Mouse (Mus musculus): Measurements from ENCODE around the gene Cryzl1. TPM values are rescaled to one million over a fixed set of nuclear protein-coding genes. Genes with fewer than 3 reads are reported as not detected.
A peak's percentile ranks its signal among the peaks of the same experiment; 100 is the strongest.

The Cryzl1 gene
- total RNA-seq, 2 experiments from 2014 or later: 15.1 to 19.4 TPM

GRCm38 (mm10) chr16:91688619-91689334 lies 40.0 kb downstream of the Cryzl1 start, which contains the start of gene Donson:
Gene Donson, minus strand, starts transcription at chr16:91688770.
- peak; percentile 97 for DNase-seq

DNA sequence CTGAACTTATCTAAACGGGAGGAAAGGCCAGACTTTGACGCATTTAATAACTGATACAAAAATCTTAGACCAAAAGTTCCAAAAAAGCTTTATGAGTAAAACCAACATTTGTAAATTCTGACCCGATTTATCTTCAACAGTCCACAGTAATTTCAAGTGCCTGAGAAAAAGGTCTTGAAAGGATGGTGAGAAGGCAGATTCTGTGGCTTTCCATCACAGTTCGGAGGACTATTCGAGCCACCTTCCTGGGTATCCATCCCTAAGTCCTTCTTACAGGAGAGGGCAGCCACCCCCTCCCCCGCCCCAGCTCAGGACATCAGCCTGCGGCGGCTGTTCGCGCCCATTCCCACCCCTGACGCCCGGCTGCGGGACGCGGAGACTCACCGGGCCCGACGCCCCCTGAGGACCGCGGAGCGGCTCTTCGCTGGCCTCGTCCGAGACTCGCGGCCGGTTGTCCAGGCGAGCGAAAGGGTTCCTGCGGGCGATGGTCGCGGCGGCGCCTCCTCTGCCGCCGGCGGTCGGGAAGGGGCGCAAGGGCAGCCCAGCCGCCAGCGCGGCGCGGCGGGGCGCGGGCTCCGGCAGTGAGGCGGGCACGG lies 40.7 kb downstream of the Cryzl1 start:
- no peak for DNase-seq

GRCm38 (mm10) chr16:91686369-91686768 lies 42.4 kb downstream of the Cryzl1 start:
- DNase-seq: no peak

- DNase-seq: no peak
These were observed 43.2 kb downstream of the Cryzl1 start for GRCm38 (mm10) chr16:91685526-91685925.

DNA sequence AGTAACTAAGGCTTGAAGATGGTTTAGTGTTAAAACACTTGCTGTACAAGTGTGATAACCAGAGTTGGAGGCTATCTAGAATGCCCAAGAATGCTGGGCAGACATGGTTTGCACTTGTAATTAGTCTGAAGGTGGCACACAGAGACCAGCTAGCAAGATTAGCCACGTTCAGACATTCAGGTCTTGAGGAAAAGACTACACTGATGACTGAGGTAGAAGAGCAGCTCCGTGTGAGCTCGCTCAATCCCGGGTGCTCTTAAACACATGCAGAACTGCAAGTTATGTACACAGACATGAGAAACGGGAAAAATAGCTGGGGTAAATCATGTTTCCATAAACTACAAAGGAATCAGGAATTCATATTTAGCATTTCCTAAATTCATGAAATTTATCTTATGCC lies 48.1 kb downstream of the Cryzl1 start:
- DNase-seq: no peak

- DNase-seq: no peak
These were observed 50.4 kb downstream of the Cryzl1 start for GRCm38 (mm10) chr16:91678147-91678911.

GRCm38 (mm10) chr16:91674500-91674899 lies 54.3 kb downstream of the Cryzl1 start:
- DNase-seq: no peak

- DNase-seq: no peak
These were observed 65.0 kb downstream of the Cryzl1 start for GRCm38 (mm10) chr16:91663795-91664194.

DNA sequence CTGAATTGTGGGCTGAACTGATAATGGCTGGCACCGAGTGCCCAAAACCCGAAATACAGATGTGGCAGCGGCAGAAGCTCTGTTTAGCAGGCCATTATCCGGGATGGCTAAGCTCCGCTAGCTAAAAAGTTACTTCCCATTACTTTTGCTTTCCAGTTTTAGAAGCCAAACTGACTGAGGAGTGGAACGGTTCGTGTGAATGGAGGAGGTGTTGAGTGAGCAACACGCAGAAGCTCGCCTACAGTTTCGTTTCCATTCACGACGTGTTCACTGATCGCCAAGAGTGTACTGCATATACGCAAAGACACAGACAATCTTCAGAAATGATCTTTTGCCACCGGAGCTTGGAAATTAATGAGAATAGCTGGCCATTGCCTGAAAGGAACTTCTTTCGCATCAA lies 66.4 kb downstream of the Cryzl1 start:
- no peak for DNase-seq

DNA sequence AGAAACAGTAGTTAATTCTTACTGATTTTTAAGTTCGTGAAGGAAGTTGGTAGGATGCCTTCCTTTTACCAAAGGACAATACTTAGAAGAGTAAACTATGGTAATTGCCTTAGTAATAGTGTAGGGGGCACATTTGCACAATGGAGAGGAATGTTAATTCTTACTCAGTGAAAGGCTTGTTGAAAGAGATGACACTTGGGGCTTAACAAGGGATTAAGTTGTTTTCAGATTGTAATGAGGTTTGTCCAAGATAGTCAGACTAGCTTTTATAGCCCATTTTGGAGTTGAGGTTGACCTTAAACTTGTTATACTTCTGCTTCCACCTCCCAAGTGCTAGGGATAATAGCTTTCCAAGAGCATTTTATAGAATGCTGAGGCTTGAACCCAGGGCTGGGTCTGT lies 67.4 kb downstream of the Cryzl1 start:
- no peak for DNase-seq

DNA sequence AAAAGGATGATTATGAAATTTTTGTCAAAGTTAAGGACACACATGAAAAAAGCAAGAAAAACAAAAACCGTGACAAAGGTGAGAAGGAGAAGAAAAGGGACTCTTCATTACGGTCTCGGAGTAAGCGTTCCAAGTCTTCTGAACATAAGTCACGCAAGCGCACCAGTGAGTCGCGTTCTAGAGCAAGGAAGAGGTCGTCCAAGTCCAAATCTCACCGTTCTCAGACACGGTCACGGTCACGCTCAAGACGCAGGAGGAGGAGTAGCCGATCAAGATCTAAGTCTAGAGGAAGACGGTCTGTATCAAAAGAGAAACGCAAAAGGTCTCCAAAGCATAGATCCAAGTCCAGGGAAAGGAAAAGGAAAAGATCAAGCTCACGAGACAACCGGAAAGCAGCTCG lies 69.0 kb downstream of the Cryzl1 start:
- DNase-seq: no peak

DNA sequence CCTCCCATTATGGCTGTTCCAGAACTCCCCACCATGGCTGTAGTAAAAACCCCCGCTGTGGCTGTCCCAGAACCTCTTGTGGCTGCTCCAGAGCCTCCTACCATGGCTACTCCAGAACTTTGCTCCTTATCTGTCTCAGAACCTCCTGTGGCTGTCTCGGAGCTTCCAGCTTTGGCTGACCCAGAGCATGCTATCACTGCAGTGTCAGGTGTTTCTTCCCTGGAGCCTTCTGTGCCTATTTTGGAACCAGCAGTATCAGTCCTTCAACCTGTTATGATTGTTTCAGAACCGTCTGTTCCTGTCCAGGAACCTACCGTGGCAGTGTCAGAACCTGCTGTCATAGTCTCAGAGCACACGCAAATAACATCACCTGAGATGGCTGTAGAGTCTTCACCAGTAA lies 70.3 kb downstream of the Cryzl1 start:
- DNase-seq: no peak

DNA sequence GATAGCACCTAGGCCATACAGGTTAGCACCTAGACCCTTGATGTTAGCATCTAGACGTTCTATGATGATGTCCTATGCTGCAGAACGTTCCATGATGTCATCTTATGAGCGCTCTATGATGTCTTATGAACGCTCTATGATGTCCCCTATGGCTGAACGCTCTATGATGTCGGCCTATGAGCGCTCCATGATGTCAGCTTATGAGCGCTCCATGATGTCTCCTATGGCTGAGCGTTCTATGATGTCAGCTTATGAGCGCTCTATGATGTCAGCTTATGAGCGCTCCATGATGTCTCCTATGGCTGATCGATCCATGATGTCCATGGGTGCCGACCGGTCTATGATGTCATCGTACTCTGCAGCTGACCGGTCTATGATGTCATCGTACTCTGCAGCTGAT lies 71.5 kb downstream of the Cryzl1 start:
- DNase-seq: no peak

GRCm38 (mm10) chr16:91655285-91655684 lies 73.5 kb downstream of the Cryzl1 start:
- no peak for DNase-seq

GRCm38 (mm10) chr16:91652191-91652590 lies 76.6 kb downstream of the Cryzl1 start:
- DNase-seq: no peak

DNA sequence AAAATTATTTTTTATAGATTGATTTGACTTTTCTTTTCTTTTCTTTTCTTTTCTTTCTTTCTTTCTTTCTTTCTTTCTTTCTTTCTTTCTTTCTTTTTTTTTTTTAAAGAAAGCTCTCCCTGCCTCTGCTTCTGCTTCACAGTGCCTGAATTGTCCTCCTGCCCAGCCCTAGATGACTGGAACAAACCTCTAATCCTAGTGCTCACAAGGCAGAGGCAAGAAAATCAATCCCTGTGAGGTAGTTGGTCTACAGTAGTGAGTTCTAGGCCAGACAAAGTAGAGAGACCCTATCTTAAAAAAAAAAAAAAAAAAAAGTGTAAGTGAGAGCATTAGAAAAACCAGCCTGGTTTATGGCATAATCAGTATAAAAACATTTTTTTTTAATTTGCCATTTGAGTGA lies 79.0 kb downstream of the Cryzl1 start:
- no peak for DNase-seq

DNA sequence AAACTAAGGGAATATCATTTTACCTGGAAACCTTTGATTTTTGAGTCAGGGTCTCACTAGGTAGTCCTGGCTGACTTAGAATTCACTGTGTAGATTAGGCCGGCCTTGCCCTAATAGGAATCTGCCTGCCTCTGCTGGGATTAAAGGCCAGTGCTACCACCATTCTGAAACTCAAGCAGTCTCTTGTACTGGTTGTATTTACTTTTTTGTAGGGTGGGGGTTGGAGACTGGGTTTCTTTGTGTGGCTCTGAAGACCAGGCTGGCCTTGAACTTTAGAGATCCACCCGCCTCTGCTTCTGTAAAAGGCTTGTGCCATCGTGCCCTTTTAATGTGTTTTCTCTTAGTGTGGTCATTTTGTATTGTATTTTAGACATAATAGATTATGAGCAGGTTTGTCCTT lies 79.5 kb downstream of the Cryzl1 start:
- DNase-seq: no peak

- peak; percentile 86 for DNase-seq
These were observed 80.6 kb downstream of the Cryzl1 start for GRCm38 (mm10) chr16:91648220-91648550.

DNA sequence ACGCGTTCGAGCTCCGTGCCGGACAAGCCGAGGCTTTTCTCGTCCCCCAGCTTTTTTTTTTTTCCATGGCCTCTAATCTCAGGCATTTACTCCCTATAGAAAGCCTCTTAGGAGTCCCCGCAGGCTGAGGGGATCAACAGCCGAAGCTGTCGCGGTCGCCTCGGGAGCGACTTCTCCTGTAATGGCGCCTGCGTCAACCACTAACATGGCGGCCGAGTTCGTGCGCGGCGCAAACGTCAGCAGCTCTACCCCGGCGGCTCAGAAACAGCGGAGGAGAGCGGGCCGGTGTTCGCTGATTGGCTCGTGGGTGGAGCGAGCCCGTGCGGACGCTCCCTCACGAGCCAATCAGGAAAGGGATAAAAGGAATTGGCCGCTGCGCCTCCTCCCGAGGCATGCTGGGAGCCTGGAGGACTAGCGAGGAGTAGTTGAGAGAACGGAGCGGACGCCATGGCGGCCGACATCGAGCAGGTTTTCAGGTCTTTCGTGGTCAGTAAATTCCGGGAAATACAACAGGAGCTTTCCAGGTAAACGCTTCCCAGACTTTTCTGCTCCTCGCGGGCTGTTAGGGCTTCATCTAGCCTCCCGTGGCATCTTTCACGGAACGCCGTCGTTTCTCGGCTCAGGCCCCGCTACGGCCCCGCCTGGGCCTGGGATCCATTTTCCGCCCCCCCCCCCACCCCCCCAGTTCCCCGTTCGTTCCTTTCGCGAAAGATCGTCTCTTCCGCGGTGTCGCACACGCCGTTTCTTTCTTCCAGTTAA lies 81.1 kb downstream of the Cryzl1 start, which contains the start of gene Son:
Gene Son, plus strand, starts transcription at position 46 of the 759 bp plus-strand sequence.
- DNase-seq: peak; percentile 90

DNA sequence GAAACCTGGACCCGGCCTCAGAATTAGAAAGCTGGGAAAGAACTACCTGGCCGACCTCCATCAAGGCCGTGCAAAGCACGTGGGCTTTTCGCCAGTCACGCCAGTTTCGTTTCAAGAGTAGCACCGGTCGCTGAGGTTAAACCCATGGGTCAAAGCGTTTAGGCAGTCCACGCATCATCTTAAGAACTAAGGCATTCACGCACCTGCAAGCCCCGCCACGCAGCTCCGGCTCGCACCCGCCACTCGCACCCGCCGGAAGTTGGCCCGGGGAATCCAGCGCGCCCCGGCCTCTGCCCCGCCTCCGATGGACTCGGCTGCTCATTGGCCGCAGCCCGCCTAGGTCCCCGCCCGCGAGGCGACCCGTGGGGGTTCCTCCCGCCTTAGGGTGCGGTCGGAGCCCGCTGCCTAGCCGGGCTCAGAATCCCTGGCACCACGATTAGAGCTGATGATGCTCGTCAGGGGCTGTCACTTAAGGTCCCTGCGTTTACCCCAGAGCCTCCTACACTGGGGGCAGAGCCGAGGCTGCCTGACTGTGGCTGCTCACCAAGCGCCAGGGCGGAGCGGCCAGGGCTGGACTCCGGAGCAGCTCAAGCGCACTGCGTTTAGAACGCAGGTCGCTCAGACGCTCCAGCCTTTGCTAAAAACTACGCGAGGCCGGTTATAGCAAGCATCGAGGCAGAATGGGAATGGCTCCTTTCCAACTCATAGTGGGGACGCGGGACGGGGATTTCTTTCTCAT lies 81.9 kb downstream of the Cryzl1 start, which contains the start of gene Gart:
Gene Gart, minus strand, starts transcription at position 272 of the 739 bp plus-strand sequence.
- DNase-seq: peak; percentile 94

DNA sequence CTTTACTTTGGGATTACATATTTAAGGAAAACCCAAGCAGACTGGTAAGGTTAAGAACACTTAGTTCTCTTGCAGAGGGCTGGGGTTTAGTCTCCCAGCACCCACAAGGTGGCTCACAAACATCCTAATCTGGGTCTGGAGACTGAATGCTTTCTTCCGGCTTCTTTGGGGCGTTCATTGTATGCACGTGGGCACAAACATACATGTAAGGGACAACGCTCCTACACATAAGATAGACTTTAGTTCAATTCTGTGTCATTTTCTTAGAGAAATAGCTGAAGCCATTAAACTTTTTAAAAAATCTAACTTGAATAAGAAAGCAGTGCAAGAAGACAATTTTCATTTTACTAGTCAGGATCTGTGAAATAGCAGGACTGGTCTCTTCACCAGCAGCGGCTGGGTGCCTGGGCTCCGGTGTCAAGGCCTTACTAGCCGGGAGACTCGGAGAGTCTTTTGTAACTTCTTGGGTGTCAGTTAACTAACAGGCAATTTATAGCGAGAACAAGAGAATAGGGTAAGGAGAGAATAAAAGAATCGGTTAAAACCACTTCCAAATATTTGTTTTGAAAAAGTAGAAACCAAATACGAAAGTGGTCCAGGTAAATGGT lies 82.7 kb downstream of the Cryzl1 start:
- no peak for DNase-seq
